Mouse (Mus musculus) stomach, embryonic 16.5 days (tissue): Measurements from ENCODE around the gene Senp3. TPM values are rescaled to one million over a fixed set of nuclear protein-coding genes. Genes with fewer than 3 reads are reported as not detected.

Experiments
- ATAC-seq: fragments of 200-750 bp; cut with Nextera tagmentation; 2 replicates; pipeline ENCODE4 v1.8.0; 2017; ENCODE audit warnings: moderate number of reproducible peaks, moderate TSS enrichment; ENCODE audit not compliant: insufficient read depth, low FRiP score
- H3K27ac ChIP-seq: fragments of 300-500 bp; sonication (generic); 2 replicates; pipeline ENCODE4 v1.5.1; 2014; ENCODE audit warnings: low read length
- H3K27me3 ChIP-seq: fragments of 300-500 bp; sonication (generic); 2 replicates; pipeline ENCODE4 v1.6.1; 2014; ENCODE audit warnings: low read length, control low read depth, mixed read lengths; ENCODE audit not compliant: control insufficient read depth, insufficient read depth
- H3K36me3 ChIP-seq: fragments of 300-500 bp; sonication (generic); 2 replicates; pipeline ENCODE4 v1.6.1; 2014; ENCODE audit warnings: low read length; ENCODE audit not compliant: control insufficient read depth, insufficient read depth
- H3K4me1 ChIP-seq: fragments of 300-500 bp; sonication (generic); 2 replicates; pipeline ENCODE4 v1.6.1; 2014; ENCODE audit warnings: low read length, control low read depth, mixed read lengths; ENCODE audit not compliant: control insufficient read depth, insufficient read depth
- H3K4me2 ChIP-seq: fragments of 300-500 bp; sonication (generic); 2 replicates; pipeline ENCODE4 v1.6.1; 2014; ENCODE audit warnings: low read depth, low read length, mixed read lengths
- H3K4me3 ChIP-seq: fragments of 300-500 bp; sonication (generic); replicated peaks from 2 replicates; pipeline ENCODE4 v1.5.1; 2014; ENCODE audit warnings: mild to moderate bottlenecking, low read length
- H3K9ac ChIP-seq: fragments of 300-500 bp; sonication (generic); 2 replicates; pipeline ENCODE4 v1.6.1; 2014; ENCODE audit warnings: low read length
- H3K9me3 ChIP-seq: fragments of 300-500 bp; sonication (generic); replicated peaks from 2 replicates; pipeline ENCODE4 v1.6.1; 2016; ENCODE audit warnings: low read length, control low read depth; ENCODE audit not compliant: control insufficient read depth
- WGBS: fragments of 180-500 bp; shearing (Covaris S2); extraction: QIAGEN DNeasy Blood & Tissue Kit; methylation state at CpG from one replicate; pipeline ENCODE4 v1.1.7; 2014; 5-methylcytosine and 5-hydroxymethylcytosine counted together
- polyA plus RNA-seq: library from polyadenylated mRNA; unstranded; fragments of >200 nt; fragmentation: Nextera tagmentation; extraction: Ambion mirVana; gene quantifications from 2 replicates; pipeline ENCODE4 v1.2.1, GENCODE M21; 2015

Senp3 gene
- polyA plus RNA-seq, 1 experiment from 2014 or later, result 66.3 TPM

DNA sequence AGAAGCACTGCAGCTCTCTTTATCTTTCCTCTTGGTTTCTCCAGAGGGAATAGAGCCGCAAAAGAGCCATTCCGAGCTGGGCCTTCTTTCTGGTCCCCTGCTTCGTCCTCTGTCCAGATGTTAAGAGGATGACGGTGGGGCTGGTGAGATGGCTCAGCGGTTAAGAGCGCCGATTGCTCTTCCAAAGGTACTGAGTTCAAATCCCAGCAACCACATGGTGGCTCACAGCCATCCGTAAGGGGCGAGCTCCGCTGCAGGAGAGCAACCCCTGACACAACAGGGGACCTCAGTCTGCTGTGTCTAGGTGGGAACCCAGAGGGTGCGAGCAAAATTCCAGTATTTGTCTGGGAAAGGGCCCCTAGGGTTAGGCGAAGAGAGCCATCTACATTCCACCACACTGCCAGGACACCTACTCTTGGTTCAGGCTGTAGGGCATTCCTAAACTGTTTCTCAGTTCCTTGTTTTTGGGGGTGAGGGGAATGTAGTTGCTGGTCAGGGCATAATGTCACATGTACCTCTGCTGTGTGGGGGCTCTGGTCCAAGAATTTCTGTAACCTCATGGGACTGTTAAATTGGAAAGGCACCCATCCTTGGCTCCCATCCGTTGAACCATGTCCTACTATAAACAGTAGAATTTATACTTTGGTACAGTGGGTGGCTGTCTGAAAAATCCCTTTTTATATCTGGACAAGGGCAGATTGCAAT lies 18.8 kb downstream of the Senp3 start:
- H3K4me1 ChIP-seq, result peaks cover 12% of the 10 kb centered on the region

DNA sequence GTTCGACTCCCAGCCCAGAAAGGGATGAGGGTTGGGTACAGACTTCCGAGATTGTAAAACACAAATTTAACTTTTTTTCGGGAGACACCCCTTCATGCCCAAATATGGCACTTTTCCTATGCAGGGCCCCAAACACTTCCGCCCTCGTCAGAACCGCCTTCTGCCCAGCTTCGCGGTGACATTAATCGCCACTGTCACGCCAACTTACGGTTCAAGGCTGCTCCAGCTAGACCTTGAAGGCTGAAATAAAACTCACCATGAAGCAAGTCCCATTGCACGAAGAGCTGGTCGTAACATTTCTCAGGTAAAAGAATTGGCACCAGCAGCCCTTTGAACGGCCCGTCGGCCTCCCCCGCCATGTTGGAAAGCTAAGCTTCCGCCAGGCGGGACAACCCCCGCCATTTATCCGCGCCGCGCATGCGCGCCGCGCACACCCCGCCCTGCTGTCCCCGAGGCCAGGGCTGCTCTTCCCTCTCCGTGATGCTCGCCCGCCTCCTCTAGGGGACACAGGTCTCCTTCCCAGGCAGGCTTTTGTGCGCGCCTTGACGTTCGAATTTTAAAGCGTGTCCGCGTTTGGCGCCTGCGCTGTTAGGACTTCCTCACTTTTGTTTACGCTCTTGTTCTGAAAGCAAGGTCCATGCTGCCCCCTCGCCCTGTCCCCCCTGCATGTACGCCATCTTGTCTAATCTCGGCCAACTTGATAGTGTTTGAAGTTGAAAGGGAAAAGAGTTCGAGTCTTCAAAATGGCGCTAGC lies 19.5 kb downstream of the Senp3 start, which contains the start of gene Mpdu1:
Mpdu1 (minus strand) TSS at position 430 of the 754 bp plus-strand sequence.
- under 1% methylated on average over 48 of the region's 48 CpGs for WGBS
- H3K27me3 ChIP-seq, result no peaks in the 10 kb centered on the region
- ATAC-seq, result peak; percentile 95
- H3K9me3 ChIP-seq, result no peaks in the 10 kb centered on the region
- H3K36me3 ChIP-seq, result 0 out of 2 replicates have a peak, but pooled peaks cover 20% of the 10 kb centered on the region
- peak within 1 kb of the TSS; percentile 82 for H3K9ac ChIP-seq
- H3K27ac ChIP-seq, result peak within 1 kb of the TSS; percentile 94
- H3K4me3 ChIP-seq, result peak within 1 kb of the TSS; percentile 69
- H3K4me1 ChIP-seq, result peaks cover 18% of the 10 kb centered on the region
- peak within 1 kb of the TSS; percentile 70 for H3K4me2 ChIP-seq

More for the DNA sequence above, 18.8 kb downstream of the Senp3 start:
- no peak for ATAC-seq
- Histone ChIP-seq H3K4me2 (peak overlapping the region; percentile 70), H3K9me3 (no peaks in the 10 kb centered on the region), H3K27me3 (no peaks in the 10 kb centered on the region), H3K27ac (peak overlapping the region; percentile 94), H3K4me3 (peak overlapping the region; percentile 69), H3K9ac (peak overlapping the region; percentile 82), H3K36me3 (peaks cover 20% of the 10 kb centered on the region)
- 64% methylated on average over 13 of the region's 13 CpGs for WGBS

DNA sequence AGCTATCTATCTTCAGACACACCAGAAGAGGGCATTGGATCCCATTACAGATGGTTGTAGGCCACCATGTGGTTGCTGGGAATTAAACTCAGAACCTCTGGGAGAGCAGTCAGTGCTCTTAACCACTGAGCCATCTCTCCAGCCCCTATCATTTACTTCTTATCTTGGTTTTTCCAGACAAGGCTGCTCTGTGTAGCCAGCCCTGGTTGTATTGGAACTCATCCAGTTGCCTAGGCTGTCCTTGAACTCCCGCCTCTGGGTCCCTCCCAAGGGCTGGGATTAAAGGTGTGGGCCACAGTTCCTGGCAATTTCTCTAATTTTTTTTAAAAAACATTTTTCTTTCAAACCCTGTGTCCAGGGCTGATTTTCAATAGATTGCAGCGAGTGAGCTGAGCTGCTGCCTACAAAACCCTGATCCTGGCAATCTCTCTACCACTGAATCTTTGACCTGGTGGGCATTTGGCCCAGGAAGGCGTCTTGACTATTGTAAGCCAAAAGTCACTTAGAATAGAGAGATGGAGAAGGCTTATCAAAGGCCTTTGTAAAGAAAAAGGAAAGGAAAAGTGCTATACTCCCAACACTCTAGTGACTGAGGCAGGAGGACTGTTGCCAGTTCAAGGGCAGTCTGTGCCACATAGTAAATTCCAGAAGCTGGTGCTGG lies 20.5 kb downstream of the Senp3 start:
- no peak for ATAC-seq
- H3K9me3 ChIP-seq, result no peaks in the 10 kb centered on the region
- peak overlapping the region; percentile 94 for H3K27ac ChIP-seq
- H3K36me3 ChIP-seq, result 0 out of 2 replicates have a peak, but pooled peaks cover 16% of the 10 kb centered on the region
- H3K4me1 ChIP-seq, result peaks cover 27% of the 10 kb centered on the region
- no peaks in the 10 kb centered on the region for H3K27me3 ChIP-seq
- peak overlapping the region; percentile 70 for H3K4me2 ChIP-seq
- H3K4me3 ChIP-seq, result peak overlapping the region; percentile 69
- peak overlapping the region; percentile 82 for H3K9ac ChIP-seq
- 67% methylated on average over 3 of the region's 3 CpGs for WGBS

DNA sequence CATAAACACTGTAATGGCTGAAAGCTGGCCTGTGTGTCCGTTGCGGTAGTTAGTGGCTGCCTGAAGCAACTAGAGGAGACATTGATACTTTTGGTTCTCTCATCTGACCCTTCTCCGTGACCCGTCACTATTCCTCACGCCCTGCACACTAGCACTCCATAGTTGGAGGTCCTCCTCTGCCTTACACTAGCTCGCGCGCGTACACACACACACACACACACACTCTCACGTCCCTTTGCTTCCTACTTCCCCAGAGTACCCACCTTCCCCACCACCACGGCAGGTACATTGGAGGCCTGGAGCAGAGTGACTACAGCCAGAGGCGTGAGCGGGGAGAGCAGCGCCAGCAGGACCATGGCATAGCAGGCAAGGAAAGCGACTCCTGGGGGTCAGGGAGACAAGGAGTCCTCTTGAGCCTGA lies 24.4 kb downstream of the Senp3 start:
- H3K36me3 ChIP-seq, result 0 out of 2 replicates have a peak, but pooled peaks cover 9% of the 10 kb centered on the region
- peak overlapping the region; percentile 24; the same call in 1 of the 2 replicates for H3K9ac ChIP-seq
- H3K4me2 ChIP-seq, result no peak overlapping the region
- no peaks in the 10 kb centered on the region for H3K27me3 ChIP-seq
- H3K9me3 ChIP-seq, result no peaks in the 10 kb centered on the region
- no peak for ATAC-seq
- WGBS, result 81% methylated on average over 15 of the region's 15 CpGs
- 0 out of 2 replicates have a peak overlapping the region, but pooled peaks have one; percentile 30 for H3K27ac ChIP-seq
- no peak overlapping the region for H3K4me3 ChIP-seq
- H3K4me1 ChIP-seq, result peaks cover 33% of the 10 kb centered on the region

DNA sequence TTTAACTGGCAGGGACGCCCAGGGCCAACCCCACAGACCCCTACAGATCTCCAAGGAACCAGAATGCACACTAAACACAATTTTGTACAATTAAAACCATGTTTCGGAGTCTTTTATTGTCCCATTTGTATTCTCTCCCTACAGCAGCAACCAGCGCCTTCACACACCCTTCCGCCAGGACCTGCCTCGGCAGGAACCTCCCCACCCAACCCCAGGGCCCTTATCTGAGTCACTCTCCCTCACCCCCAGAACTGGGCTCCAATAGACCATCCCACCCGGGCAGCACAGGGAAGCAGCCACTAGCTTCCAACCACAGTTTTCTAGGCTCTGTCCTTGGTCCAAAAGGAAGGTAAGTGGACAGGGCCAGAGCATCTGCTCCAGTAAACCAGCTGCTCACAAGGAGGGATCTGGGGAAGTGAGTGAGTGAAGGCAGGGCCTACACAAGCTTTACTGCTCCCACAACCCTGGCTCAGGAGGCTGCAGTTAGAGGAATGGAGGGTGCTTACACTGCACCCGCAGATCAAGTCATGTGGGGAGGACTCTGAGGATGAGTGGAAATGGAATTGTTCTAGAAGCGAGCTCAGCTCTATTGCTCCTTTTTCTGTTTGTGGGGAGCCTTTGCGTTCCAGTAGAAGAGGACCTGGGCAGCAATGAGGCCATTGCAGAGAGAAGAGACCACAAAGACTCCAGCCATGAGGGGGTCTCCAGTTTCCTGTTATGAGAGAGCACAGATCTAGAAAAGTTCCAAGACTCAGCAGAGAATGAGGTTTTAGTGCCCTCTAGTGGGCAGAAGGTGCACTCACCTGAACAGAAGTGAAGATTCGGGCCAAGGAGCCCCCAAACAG lies 25.0 kb downstream of the Senp3 start:
- peak overlapping the region; percentile 47 for H3K4me2 ChIP-seq

DNA sequence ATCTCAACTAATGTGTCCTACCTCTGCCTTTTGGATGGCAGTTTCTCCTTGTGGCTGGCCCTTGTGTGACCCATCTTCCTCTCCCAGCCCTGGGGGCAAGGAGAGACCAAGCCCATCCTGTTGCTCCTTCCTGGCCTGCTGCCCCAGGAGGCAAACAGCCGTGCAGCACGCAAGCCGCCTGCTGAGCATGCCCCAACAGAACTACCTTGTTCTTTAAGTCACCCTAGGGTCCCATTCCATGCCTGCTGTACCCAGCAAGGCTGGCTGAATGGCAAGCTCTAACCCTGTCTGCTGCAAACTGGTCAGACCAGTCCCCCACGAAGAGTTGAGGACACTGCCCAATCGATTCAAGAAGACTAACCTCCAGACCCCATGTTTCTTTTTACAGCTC lies 25.8 kb downstream of the Senp3 start:
- Histone ChIP-seq H3K36me3 (0 out of 2 replicates have a peak, but pooled peaks cover 9% of the 10 kb centered on the region), H3K4me3 (peak overlapping the region; percentile 26), H3K27me3 (no peaks in the 10 kb centered on the region), H3K9me3 (no peaks in the 10 kb centered on the region), H3K27ac (peak overlapping the region; percentile 94), H3K4me1 (peaks cover 28% of the 10 kb centered on the region), H3K9ac (peak overlapping the region; percentile 65), H3K4me2 (peak overlapping the region; percentile 47)
- 65% methylated on average over 5 of the region's 5 CpGs for WGBS
- ATAC-seq, result peak; percentile 31; the same call in 1 of the 2 replicates

More for the DNA sequence above, 25.0 kb downstream of the Senp3 start:
- Histone ChIP-seq H3K4me3 (peak overlapping the region; percentile 26; the same call in 1 of the 2 replicates), H3K9ac (peak overlapping the region; percentile 65), H3K4me1 (peaks cover 33% of the 10 kb centered on the region), H3K27ac (peak overlapping the region; percentile 94), H3K36me3 (0 out of 2 replicates have a peak, but pooled peaks cover 9% of the 10 kb centered on the region), H3K27me3 (no peaks in the 10 kb centered on the region), H3K9me3 (no peaks in the 10 kb centered on the region)
- ATAC-seq, result peak; percentile 76
- 61% methylated on average over 10 of the region's 10 CpGs for WGBS

DNA sequence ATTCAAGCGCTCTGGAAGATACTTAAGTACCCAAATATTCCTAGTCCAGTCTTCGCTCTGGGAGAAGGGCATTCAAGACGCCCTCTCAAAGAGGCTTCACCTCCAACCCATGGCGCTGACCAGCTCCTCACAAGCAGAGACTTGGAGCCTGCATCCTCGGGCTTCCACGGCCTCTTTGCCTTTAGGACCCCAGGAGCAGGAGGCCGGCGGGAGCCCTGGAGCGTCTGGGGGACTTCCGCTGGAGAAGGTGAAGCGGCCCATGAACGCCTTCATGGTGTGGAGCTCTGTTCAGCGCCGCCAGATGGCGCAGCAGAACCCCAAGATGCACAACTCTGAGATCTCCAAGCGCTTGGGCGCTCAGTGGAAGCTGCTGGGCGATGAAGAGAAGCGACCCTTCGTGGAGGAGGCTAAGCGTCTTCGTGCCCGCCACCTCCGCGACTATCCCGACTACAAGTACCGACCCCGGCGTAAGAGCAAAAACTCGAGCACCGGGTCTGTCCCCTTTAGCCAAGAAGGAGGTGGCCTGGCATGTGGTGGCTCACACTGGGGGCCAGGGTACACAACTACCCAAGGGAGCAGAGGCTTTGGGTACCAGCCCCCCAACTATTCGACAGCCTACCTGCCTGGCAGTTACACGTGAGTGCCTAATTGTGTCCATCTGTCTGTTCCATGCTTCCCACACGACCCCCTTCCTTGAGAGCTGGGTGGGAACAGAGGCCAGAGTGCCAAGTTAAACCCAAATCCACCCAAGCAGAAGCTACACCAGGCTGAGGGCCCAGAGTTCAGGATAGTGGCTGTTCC lies 26.4 kb downstream of the Senp3 start, which contains the start of gene Sox15:
Sox15 (plus strand) TSS at position 51 of the 801 bp plus-strand sequence.
- peak; percentile 62 for ATAC-seq
- 29% methylated on average over 34 of the region's 34 CpGs for WGBS
- Histone ChIP-seq H3K9ac (peak within 1 kb of the TSS; percentile 65), H3K27ac (peak within 1 kb of the TSS; percentile 94), H3K4me2 (peak within 1 kb of the TSS; percentile 47), H3K4me1 (peaks cover 27% of the 10 kb centered on the region), H3K27me3 (no peaks in the 10 kb centered on the region), H3K4me3 (peak within 1 kb of the TSS; percentile 26), H3K9me3 (no peaks in the 10 kb centered on the region), H3K36me3 (peaks cover 13% of the 10 kb centered on the region; the same call in 1 of the 2 replicates)
